Mouse (Mus musculus) embryonic stem cell, embryonic (primary cell): ENCODE measurements around the gene Slc16a7.

Experiments used
- CTCF ChIA-PET, 4 experiments: fragments of 300-600 bp in 2 of 4; fragments of 350-600 bp in 2 of 4; sonication (Branson Sonifier 250); formaldehyde crosslinking; loops; one replicate each; lab custom pipeline; 2022; ENCODE audit warnings: inconsistent platforms in 2 of 4; lab: Charles Lee
- POLR2A ChIA-PET, 4 experiments: fragments of 300-600 bp in 2 of 4; fragments of 350-600 bp in 2 of 4; sonication (Branson Sonifier 250); formaldehyde crosslinking; loops; one replicate each; lab custom pipeline; 2022; ENCODE audit warnings: antibody characterized with exemption in 4 of 4, inconsistent platforms in 1 of 4; lab: Charles Lee

Gene Slc16a7

DNA sequence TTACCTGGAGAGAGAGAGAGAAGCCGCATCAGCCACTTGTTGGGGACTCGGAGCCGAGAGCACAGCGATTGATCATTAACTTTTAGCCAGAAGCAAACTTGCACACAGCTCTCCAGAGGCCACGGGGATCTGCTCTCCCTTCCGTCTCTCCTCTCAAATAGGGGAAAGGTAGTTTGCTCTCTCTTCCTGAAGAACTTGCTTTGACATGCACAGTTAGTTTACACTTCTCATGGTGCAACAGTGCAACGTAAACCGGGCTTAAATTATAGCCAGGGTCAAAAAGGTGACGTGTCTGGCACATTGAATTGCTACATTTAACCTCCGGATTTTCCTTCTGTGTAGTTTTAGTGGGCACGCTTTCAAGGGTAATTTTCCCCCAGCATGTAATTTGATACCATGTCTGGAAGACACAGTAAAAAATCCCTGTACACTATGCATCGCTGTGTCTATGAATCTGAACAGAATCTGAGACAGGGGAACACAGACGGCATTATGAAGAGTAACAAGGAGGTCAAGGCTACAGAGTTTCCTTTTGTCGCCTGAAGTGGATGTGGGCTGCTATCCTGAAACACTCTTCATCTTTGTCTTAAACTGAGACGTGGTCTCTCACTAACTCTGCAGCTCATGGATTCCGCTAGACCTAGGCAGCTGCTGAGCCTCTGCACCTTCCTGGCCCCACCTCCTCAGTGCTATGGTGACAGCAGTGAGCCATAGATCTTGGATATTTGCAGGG lies 60.8 kb downstream of the Slc16a7 start:
- ChIA-PET CTCF (no interaction called here), POLR2A (interaction anchor here in 1 of 4 experiments (0.6 kb wide), 1 partner anchor 590 kb away, joined by 3 read pairs; no protein-coding TSS in a partner anchor)

DNA sequence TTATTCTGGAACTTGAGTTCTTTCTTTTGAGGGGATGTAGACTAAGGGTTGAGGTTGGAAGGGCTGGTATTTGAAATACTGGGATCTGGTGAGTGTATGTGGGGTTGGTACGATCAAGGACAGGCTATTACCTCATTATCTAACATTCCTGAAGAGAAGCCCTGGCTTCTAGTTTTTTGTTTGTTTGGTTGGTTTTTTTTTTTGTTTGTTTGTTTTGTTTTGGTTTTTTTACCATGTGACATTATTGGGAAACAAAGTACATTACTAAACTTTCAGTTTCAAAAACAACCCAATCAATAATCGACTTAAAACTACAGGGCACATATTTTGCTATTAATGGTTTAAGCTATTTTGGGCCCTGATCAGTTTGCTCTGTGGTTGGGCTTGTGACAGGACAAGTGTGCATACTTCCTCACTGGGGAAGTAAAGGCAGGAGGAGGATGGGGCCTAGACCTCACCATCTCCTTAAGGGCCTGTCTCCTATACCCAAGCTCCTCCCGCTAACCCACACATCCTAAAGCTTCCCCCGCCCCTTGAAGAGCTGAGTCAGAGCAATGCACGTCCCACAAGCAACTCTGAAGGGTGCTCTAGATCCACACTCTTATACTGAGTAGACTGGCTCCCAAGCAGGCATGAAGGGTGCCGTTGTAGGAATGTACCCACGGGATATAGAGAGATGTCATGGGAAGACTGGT lies 64.2 kb downstream of the Slc16a7 start:
- POLR2A ChIA-PET, result no interaction called here

DNA sequence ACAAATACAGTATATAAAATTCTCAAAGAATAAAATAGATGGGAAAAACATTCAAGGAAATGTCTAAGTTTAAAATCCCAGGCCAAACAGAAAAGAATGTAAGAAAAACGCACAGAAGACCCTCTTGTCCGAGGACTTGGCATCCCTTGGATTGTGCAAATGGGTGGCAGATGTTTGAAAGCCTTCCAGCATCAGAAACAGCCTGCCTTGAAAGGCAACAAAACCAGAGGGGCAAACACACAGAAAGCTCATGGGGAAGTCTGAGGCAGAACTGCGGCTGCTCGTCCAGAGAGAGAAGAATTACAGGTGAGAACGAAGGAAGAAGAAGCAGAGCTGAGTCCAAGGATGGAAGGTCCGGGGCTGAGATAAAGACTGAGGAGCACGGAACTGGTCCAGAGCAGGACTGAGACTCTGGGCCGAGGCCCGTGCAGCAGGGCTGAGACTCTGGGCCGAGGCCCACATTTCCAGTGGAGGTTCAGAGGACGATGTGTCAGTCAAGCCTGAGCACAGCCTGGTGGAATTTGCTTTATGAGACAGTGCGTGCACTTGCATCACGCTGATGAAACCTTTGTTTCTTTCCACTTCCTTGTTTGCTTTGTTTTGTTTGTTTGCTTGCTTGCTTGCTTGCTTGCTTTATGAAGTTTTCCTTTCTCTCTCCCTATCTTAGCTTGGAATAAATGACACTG lies 65.0 kb downstream of the Slc16a7 start:
- POLR2A ChIA-PET, result no interaction called here
- CTCF ChIA-PET, result no interaction called here

More for the DNA sequence above, 64.2 kb downstream of the Slc16a7 start:
- CTCF ChIA-PET, result no interaction called here

DNA sequence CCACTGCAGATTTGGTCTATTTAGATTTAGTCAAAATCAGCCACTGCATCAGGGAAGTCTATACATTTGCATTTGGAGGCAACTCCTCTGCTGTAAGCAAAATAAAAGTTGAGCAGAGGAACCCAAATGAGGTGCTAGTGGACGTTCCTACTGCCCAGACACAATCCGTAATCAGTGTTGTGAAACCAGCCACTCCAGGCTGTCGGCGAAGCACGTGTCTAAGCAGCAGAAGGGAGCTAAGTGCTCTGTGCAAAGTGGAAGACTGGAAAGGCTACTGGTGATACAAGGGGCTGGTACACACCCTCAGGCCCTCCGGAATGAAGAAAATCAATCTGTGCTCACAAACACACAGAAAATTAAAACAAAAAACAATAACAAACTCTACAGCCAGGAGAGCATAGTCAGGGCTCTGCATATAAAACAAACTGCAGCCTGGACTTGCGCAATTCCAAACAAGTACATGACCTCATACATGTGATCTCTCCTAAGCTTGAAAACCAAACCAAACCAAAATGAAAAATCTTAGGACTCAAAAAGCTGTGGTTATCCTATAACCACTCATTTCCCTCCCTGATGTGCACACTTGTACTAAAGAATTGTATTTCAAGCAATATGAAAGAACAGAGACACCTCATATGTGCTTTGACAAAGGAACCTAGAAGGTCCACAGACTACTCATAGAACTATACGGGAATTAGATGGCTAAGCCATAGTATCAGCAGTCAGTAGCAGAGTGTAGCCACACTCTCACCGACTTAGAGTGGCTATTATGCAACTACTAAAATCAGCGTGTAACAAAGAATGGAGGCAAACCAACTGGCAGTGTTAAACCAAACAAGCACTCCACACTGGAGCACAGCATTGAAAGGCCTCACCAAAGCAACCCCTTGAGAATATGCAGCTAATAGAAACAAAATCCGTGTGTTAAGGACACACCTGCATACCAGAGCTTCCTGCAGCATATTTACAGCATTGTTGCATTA lies 67.5 kb downstream of the Slc16a7 start:
- ChIA-PET CTCF (no interaction called here), POLR2A (no interaction called here)

DNA sequence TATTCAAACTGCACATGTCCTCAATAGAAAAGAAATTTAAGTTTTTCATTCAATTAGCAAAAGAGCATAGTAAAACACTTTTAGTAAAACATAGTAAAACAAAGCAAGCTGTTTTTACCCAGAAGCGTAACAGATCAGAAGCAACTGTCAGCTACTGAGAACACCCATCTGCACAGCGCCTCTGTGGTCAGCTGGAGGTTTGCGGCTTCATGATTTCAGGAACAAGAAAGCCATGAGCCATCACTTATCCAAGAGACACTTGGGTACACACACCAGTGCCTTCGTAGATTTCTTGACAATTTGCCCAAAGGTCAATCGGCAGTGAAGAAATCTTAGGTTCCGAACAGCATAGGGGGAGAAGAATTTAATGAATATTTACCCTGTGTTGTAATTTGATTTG lies 71.9 kb downstream of the Slc16a7 start:
- ChIA-PET POLR2A (no interaction called here), CTCF (interaction anchor here in 1 of 4 experiments (0.6 kb wide), 1 partner anchor 1494 kb away, joined by 3 read pairs; no protein-coding TSS in a partner anchor)

DNA sequence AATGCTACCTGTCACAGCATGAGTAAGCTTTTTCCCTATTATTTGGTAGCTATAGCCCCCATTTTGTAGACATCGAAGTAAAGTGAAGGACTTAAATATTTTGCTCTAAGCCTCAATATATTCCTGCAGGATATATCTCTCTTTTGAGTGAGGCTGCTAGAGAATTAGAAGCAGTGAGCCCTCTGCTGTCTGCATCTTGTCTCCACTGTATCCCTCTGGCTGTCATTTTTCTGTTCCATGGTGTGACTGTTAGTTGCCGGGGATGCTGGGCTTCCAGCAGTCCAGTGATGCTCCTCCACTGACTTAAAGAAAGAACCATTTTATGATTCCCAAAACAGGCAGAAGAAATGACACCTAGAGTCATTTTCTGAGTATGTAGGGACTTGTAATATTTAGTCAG lies 78.4 kb downstream of the Slc16a7 start:
- POLR2A ChIA-PET, result no interaction called here
- CTCF ChIA-PET, result no interaction called here

DNA sequence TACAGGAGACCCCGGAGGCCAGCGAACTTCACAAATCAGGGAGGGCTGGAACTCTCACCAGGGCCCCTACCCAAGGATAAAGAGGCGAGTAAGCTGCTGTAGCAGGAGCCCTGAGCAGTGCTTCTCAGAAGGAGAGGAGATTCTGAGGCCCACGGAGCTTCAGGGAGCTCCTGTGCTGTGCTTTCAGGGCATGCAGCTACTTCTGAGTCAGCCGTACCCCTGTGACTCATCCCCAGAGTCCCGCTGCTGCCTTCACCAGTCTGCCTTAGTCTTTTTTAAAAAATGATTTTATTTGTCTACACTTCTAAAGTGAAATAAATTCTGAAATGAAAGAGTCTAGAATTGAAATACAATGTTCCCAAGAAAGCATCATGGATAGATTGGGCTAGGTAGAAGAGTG lies 91.2 kb downstream of the Slc16a7 start:
- CTCF ChIA-PET, result no interaction called here
- POLR2A ChIA-PET, result no interaction called here

DNA sequence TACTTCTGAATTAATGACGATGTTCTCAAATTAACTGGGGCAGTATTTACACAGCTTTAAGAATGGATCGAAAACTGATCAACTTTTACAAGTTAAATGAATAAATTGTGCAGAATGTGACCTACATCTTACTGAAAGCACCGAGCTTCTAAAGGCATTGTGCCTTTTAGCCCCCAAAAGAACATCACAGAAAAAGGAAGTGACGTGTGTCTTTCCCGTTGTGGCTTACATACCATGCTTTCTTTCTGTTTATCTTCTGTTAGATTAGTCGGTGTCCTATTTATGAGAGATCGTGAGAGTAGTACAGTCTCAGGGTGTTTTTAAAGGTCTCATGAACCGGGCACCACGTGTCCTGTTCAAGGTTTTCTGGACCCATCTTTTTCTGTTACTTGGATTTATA lies 98.9 kb downstream of the Slc16a7 start:
- POLR2A ChIA-PET, result no interaction called here
- CTCF ChIA-PET, result no interaction called here

DNA sequence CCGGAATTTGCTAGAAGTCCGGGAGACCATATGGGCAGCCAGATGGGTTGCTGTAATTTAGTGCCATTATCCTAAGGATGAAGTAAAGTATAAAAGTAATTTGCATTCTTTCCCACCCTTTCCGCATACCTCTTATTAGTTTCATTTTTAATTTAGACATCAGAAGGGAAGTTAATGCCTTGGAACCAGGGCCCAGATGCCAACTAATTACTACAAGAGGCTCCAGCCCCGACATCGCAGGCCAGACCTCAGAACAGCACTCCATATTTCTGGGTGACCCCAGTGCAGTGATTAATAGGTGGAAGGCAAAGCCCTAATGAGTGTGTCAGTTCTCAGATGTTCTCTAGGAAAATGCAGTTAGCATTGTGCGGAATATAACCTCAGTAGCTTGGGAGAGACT lies 100.7 kb downstream of the Slc16a7 start:
- ChIA-PET CTCF (no interaction called here), POLR2A (no interaction called here)

DNA sequence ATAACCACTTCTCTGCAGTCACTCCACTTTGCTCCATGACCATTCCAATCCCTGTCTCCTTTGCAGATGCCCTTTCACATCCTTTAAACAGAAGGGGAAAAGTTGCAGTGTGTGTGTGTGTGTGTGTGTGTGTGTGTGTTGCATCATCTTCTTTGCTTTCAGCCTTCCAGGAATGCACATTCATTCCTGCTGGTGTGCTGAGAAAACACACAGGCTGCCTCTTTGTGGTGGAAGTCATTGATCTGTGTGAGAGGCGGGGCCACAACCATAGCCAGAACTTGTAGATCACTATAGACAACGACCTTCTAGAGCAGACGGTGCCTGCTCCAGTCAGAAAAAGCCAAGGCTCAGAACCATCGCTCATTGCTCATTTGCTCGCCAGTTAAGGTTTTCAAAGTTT lies 103.9 kb downstream of the Slc16a7 start:
- ChIA-PET POLR2A (no interaction called here), CTCF (no interaction called here)

DNA sequence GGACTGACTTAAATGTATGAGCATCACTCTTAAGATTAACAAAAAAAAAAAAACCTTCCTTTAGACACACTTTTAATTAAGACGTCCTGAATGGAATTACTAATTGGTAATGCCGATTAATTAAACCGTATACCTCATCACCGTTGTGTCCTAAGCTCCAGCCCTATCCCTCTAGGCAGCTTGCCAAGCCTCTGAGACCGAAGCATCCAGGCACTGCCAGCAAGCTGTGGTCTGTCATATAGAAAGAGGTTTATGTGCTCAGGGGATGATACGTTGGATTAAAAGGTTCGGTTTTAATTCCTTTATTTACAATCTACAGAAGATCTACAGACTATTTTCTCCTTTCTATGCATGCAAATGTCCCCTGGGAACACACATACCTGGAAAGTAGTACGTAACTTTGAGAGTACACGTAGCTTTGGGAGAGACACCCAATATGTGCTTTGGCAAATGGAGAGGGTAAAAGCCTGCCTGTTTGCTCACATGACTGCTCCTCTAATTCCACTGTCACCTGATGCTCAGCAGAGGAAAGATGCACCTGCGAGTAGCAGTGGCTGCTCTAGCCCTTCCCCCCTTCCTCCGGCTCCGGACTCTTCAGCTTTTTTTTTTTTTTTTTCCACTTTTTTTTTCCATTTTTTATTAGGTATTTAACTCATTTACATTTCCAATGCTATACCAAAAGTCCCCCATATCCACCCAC lies 114.0 kb downstream of the Slc16a7 start:
- POLR2A ChIA-PET, result no interaction called here

DNA sequence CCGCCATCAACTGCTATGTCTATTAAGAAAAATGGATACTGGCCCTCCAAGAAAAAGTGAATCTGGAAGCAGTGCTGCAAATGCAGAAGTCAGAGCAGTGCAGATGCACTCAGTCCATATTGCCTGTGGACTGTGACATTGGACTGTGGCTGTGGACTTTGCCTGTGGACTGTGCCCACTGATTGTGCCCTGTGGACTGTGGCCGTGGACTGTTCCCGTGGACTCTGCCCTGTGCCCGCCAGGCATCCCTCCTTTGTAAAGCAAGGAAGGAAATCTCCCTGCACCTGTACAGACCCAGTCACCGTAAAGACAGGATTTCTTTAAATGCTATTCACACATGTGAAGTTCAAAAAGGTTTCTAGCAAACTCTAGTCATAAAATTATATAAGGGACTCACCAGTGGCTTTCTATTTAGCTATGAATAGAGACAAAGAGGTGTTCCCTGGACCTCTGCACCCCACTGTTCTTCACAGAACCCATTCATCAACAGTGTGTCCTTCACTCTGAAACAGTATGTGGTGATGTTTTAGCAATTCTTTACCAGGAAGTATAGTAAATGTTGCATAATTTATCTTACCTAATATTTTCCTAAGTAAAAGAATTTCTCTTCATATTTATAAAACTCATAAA lies 114.6 kb downstream of the Slc16a7 start:
- ChIA-PET POLR2A (no interaction called here), CTCF (no interaction called here)

More for the DNA sequence above, 114.0 kb downstream of the Slc16a7 start:
- CTCF ChIA-PET, result no interaction called here

DNA sequence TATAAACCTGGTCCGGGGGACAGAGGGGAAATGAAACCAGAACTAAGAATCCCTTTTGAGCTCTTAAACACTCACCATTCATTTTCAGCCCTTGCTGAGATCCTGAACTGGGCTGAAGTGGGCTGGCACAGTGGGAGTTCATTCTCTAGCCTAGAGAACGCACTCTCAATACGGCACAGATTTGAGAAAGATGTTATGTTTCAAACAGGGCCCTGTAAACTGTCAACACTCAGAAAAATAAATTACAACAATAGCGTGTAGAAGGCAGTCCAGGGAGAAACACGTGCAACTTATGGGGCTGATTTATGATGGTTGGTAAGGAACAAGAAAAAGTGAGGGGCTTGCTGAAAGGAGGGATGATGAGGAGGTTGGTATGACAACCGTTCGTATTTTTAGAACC lies 115.5 kb downstream of the Slc16a7 start:
- POLR2A ChIA-PET, result no interaction called here
- CTCF ChIA-PET, result no interaction called here

DNA sequence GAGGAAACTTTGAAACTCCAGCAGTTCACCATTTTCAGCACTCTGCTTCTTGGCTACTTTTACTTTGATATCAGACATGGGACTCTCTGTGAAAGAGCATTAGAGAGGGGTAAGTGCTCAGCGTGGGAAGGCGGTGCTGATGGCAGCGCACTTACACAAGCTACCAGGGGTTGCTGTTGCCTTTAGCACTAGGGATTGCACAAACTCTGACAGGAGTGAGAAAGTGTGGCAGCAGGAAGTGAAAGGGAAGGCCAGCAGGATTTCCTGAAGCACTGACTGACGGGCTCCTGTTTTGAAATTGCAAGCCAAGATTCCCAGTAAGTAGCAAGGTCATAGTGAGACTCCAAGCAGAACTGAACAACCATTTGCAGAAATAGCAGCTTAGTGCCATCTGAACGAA lies 117.8 kb downstream of the Slc16a7 start:
- CTCF ChIA-PET, result no interaction called here
- POLR2A ChIA-PET, result no interaction called here

DNA sequence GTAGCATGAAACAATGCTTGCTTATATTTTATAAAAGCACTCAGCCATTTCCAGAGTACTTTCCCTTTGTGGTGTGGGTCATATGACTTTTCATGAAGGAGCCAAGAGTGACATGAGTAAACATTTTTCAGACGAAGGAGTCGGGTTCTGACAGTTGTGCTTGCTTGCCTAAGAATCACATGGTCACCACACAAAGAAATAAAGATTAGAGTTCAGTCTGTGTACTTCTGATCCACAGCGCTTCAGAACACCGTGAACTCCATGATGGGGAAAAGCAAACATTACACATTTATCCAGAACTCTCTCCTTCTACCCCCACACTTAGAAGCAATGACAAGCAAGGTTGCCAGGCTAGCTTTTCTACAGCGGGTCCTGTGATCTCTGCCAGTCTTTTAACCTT lies 119.0 kb downstream of the Slc16a7 start:
- POLR2A ChIA-PET, result interaction anchor here in 1 of 4 experiments (0.6 kb wide), 1 partner anchor 1851 kb away, joined by 3 read pairs; no protein-coding TSS in a partner anchor
- CTCF ChIA-PET, result no interaction called here

DNA sequence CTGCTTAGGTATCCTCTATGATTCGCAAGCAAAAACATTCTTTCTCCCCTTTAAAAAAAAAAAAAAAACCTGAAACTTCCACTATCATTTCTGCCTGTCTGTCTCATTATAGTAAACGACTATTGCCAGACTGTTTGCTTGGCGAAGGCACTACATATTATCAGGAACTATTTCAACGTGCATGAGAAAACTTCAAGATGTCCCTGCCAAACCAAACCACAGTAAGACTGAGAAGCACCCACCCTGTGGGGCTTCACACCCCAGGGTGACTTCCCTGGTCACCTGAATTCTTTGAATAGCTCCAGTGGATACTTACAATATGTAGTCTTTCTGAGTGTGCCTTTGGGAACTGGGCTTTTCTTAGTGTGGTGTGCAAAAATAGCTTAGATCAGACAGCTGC lies 122.9 kb downstream of the Slc16a7 start:
- ChIA-PET CTCF (no interaction called here), POLR2A (no interaction called here)

DNA sequence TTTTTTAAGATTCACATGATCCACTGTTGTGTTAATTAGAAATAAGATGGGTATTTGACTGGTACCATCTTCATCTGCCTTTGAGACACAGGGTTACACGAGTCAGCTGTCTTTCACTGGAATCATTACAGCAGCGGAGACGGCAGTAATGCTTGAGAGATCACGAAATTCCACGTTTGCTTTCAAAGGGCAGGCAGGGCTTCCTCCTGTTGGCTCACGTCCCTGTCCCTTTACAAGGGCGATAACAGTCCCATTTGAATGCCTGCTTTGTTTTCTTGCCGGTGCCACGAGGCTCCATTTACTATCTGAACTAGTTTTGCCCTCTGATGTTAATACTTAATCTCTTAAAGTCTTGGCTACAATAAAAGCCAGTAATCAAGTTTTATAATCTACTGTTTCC lies 123.4 kb downstream of the Slc16a7 start:
- ChIA-PET POLR2A (no interaction called here), CTCF (no interaction called here)

DNA sequence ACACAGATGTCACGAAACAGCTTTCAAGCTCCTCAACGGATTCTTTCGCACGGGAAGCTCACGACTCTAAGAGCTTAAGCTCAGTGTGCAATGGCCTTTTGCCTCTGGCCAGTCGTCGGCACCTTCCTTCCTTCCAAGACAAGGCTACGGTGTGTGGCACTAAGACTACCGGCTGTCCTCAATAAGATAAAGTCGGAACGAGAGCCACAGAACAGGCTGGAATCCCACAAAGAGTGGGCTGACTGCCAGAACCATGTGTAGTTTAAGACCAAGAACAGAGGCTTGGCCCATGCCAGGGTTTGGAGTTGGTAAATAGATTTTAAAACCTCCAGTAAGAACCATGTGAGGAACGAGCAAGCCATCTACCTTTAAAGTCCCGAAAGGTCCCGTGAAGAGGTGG lies 123.8 kb downstream of the Slc16a7 start:
- ChIA-PET POLR2A (no interaction called here), CTCF (interaction anchor here in 1 of 4 experiments (0.6 kb wide), 1 partner anchor 100 kb away, joined by 4 read pairs; no protein-coding TSS in a partner anchor)
